Comparison of ENCODE assay signal across 19 mouse cellular contexts in genomic region chr5:17938170-17938939, GRCm38 (mm10). TPM values are rescaled to one million over a fixed set of nuclear protein-coding genes. Genes with fewer than 3 reads are reported as not detected.
DNase-seq lines count a peak whose midpoint lies in the region; ATAC-seq and TF ChIP-seq lines count a peak whose summit lies in the region.
"Had no signal": no experiment of that assay in that cellular context is flagged by ENCODE, and none has a peak within 500 bp of the region (broad histone marks: within the 10 kb centered on the region; RNA-seq: fewer than 3 reads in every experiment).

No protein-coding gene starts in this region.

- peak; percentile 79 for ATAC-seq in heart, postnatal 0 days (ENCODE audit: insufficient read depth, low read depth)
- no peak for ATAC-seq in forebrain, embryonic 14.5 days
- ATAC-seq: CD4-positive, CD25-positive, alpha-beta regulatory T cell, adult 4 months; hindbrain, postnatal 0 days; Patski had no signal

- peak overlapping the region; percentile 56; the same call in 1 of the 2 replicates for H3K27ac ChIP-seq in kidney, adult 2 months (ENCODE audit: insufficient read depth, low read depth, low read length)
- H3K27ac ChIP-seq in brown adipose tissue, adult 24 weeks (replicated peaks; ENCODE audit: low read depth, low read length), result peak overlapping the region; percentile 97
- H3K27ac ChIP-seq in heart, postnatal 0 days (ENCODE audit: low read depth), result peak overlapping the region; percentile 74
- H3K27ac ChIP-seq in forebrain, embryonic 14.5 days (ENCODE audit: low read depth, low read length), result no peak overlapping the region
- H3K27ac ChIP-seq: hindbrain, postnatal 0 days; left cerebral cortex, adult 2 months; midbrain, embryonic 10.5 days had no signal

- no peak for TF ChIP-seq CTCF in kidney, adult 2 months (conservative IDR thresholded peaks at IDR 0.05; ENCODE audit: insufficient read depth, insufficient read length, low read depth, low read length)
- no peak for TF ChIP-seq CTCF in heart, postnatal 0 days (IDR thresholded peaks at IDR 0.05; ENCODE audit: low read depth)

- DNase-seq in kidney, adult 2 months, result peak; percentile 35
- no peak for DNase-seq in kidney, adult 8-10 months
- DNase-seq in heart, postnatal 0 days (ENCODE audit: low spot score), result peak; percentile 55
- peak; percentile 28 for DNase-seq in lung, postnatal 36 days
- DNase-seq in layer of hippocampus, adult 9-11 months, result no peak
- DNase-seq in forebrain, embryonic 14.5 days (ENCODE audit: low spot score), result no peak
- DNase-seq: cerebellum, adult 9-10 months; kidney, adult 9 months had no signal

- no peaks in the 10 kb centered on the region for H3K9me3 ChIP-seq in heart, postnatal 0 days (replicated peaks; ENCODE audit: control insufficient read depth, low read length)
- H3K9me3 ChIP-seq in forebrain, embryonic 14.5 days (replicated peaks; ENCODE audit: control insufficient read depth, low read length), result no peaks in the 10 kb centered on the region
- H3K9me3 ChIP-seq: midbrain, embryonic 10.5 days had no signal

- H3K27me3 ChIP-seq in kidney, adult 2 months (replicated peaks; ENCODE audit: control insufficient read depth, insufficient read depth, low read length), result no peaks in the 10 kb centered on the region
- no peaks in the 10 kb centered on the region for H3K27me3 ChIP-seq in heart, postnatal 0 days (ENCODE audit: control insufficient read depth, insufficient read depth, low read length)
- H3K27me3 ChIP-seq in forebrain, embryonic 14.5 days (replicated peaks; ENCODE audit: control insufficient read depth, insufficient read depth, low read length), result no peaks in the 10 kb centered on the region
- H3K27me3 ChIP-seq: Patski had no signal

- H3K4me1 ChIP-seq in kidney, adult 2 months (ENCODE audit: control insufficient read depth, insufficient read depth, low read length), result no peaks in the 10 kb centered on the region
- H3K4me1 ChIP-seq in brown adipose tissue, adult 24 weeks (ENCODE audit: control insufficient read depth, insufficient read depth, insufficient read length, low read length), result peaks cover 5% of the 10 kb centered on the region
- H3K4me1 ChIP-seq in heart, postnatal 0 days (ENCODE audit: control insufficient read depth, insufficient read depth), result peaks cover 8% of the 10 kb centered on the region; the same call in 1 of the 2 replicates
- H3K4me1 ChIP-seq in forebrain, embryonic 14.5 days (ENCODE audit: control insufficient read depth, insufficient read depth, low read length), result no peaks in the 10 kb centered on the region
- H3K4me1 ChIP-seq: midbrain, embryonic 10.5 days had no signal

- no peak overlapping the region for H3K4me2 ChIP-seq in heart, postnatal 0 days (ENCODE audit: low read depth, low read length)
- no peak overlapping the region for H3K4me2 ChIP-seq in forebrain, embryonic 14.5 days (ENCODE audit: low read length)

- TF ChIP-seq EP300 in heart, postnatal 0 days (IDR thresholded peaks at IDR 0.05; ENCODE audit: low read depth), result peak; percentile 95

- no peak overlapping the region for H3K9ac ChIP-seq in heart, postnatal 0 days (replicated peaks; ENCODE audit: low read depth, low read length)
- H3K9ac ChIP-seq in forebrain, embryonic 14.5 days (ENCODE audit: low read length), result no peak overlapping the region

- no peak for TF ChIP-seq POLR2A in kidney, adult 2 months (IDR thresholded peaks at IDR 0.05; ENCODE audit: low read depth, low read length)

- no peak overlapping the region for H3K4me3 ChIP-seq in kidney, adult 2 months (ENCODE audit: insufficient read depth, low read depth, low read length)
- no peak overlapping the region for H3K4me3 ChIP-seq in brown adipose tissue, adult 24 weeks (ENCODE audit: insufficient read depth, low read depth, low read length)
- no peak overlapping the region for H3K4me3 ChIP-seq in heart, postnatal 0 days (ENCODE audit: low read depth, low read length)
- no peak overlapping the region for H3K4me3 ChIP-seq in forebrain, embryonic 14.5 days (ENCODE audit: low read depth, low read length)
- H3K4me3 ChIP-seq: erythroblast, embryonic 14.5 days; left cerebral cortex, adult 2 months; midbrain, embryonic 10.5 days had no signal

- 40% methylated on average over 1 of the region's 1 CpGs for WGBS in kidney, adult 2 months
- WGBS in heart, postnatal 0 days, result 39% methylated on average over 1 of the region's 1 CpGs
- WGBS in forebrain, embryonic 14.5 days, result 78% methylated on average over 1 of the region's 1 CpGs

- no peaks in the 10 kb centered on the region for H3K36me3 ChIP-seq in kidney, adult 2 months (ENCODE audit: control insufficient read depth, insufficient read depth, low read length)
- no peaks in the 10 kb centered on the region for H3K36me3 ChIP-seq in heart, postnatal 0 days (replicated peaks; ENCODE audit: control insufficient read depth, insufficient read depth, low read length)
- no peaks in the 10 kb centered on the region for H3K36me3 ChIP-seq in forebrain, embryonic 14.5 days (ENCODE audit: control insufficient read depth, insufficient read depth, low read length)
- H3K36me3 ChIP-seq: midbrain, embryonic 10.5 days had no signal

RNA-seq across cellular contexts. Expression of gene Gnat3, which starts 24.0 kb away (rescaled TPM):
- polyA plus RNA-seq in kidney, adult 2 months (2012; rRNA removed), result not detected in 2 replicates
- 0.75 TPM in 1 of 2 replicates, not detected in the other for polyA plus RNA-seq in brown adipose tissue, adult 24 weeks (2012; ENCODE audit: insufficient read depth, insufficient read length, missing spikeins)
- 0.12 TPM in 1 of 2 replicates, not detected in the other for total RNA-seq in heart, postnatal 0 days (2014; rRNA removed; ENCODE audit: low replicate concordance)
- polyA plus RNA-seq in heart, postnatal 0 days (2015; fragmentation: Nextera tagmentation; extraction: Ambion mirVana), result 0.11 TPM in 1 of 2 replicates, not detected in the other
- polyA plus RNA-seq in forebrain, embryonic 14.5 days (2014; fragmentation: Nextera tagmentation; extraction: Ambion mirVana), result not detected in 2 replicates
- total RNA-seq: granulocyte monocyte progenitor cell, adult 5-6 weeks; hindbrain, postnatal 0 days; left cerebral cortex, adult 2 months; neutrophil, adult 5-6 weeks had no signal
- polyA plus RNA-seq: CD4-positive, CD25-positive, alpha-beta regulatory T cell, adult 4 months; erythroblast, embryonic 14.5 days; frontal cortex, adult 2 months; hindbrain, postnatal 0 days; limb, embryonic 14.5 days; Patski had no signal

RNA-seq across cellular contexts. Expression of gene Cd36, which starts 49.8 kb away (rescaled TPM):
- polyA plus RNA-seq in kidney, adult 2 months (2012; rRNA removed), result 41.4 and 43.8 TPM in 2 replicates
- 1,463 and 1,631 TPM in 2 replicates for polyA plus RNA-seq in brown adipose tissue, adult 24 weeks (2012; ENCODE audit: insufficient read depth, insufficient read length, missing spikeins)
- total RNA-seq in heart, postnatal 0 days (2014; rRNA removed; ENCODE audit: low replicate concordance), result 373 and 526 TPM in 2 replicates
- polyA plus RNA-seq in heart, postnatal 0 days (2015; fragmentation: Nextera tagmentation; extraction: Ambion mirVana), result 601 and 603 TPM in 2 replicates
- 1.5 and 2.2 TPM in 2 replicates for polyA plus RNA-seq in forebrain, embryonic 14.5 days (2014; fragmentation: Nextera tagmentation; extraction: Ambion mirVana)
- total RNA-seq: granulocyte monocyte progenitor cell, adult 5-6 weeks had no signal

Comparison
In these comparisons a context has a peak if more than half of its experiments do, and no peak if none do; other contexts are left out.
1. DNase-seq: peak in kidney, adult 2 months (single experiment), heart, postnatal 0 days (single experiment) and lung, postnatal 36 days (single experiment); none in kidney, adult 8-10 months (0 of 2), layer of hippocampus, adult 9-11 months (single experiment) and forebrain, embryonic 14.5 days (single experiment).
2. RNA of gene Cd36, which starts 49.8 kb away (polyA plus RNA-seq): 1,463 to 1,631 TPM in brown adipose tissue, adult 24 weeks, 601 to 603 TPM in heart, postnatal 0 days and 41.4 to 43.8 TPM in kidney, adult 2 months; 1.5 to 2.2 TPM in forebrain, embryonic 14.5 days; every median in the first group is over 10 times any median in the second.